Mouse (Mus musculus): ENCODE measurements around the gene Olfr1094.

The Olfr1094 gene

GRCm38 (mm10) chr2:86824363-86824762, at the start of gene Olfr1094:
TSS of gene Olfr1094 (plus strand) at chr2:86824663.
- DNase-seq (ENCODE audit: low read depth), result no peak

GRCm38 (mm10) chr2:86782179-86782578, 42.3 kb upstream of the Olfr1094 start, which contains the start of gene Olfr1093:
TSS of gene Olfr1093 (plus strand) at chr2:86782479.
- DNase-seq (ENCODE audit: low read depth), result no peak

- DNase-seq (ENCODE audit: low read depth), result no peak
Observed at GRCm38 (mm10) chr2:86809918-86810317, 14.5 kb upstream of the Olfr1094 start, which contains the start of gene Olfr141. TSS of gene Olfr141 (minus strand) at chr2:86810018.

- no peak for DNase-seq (ENCODE audit: low read depth)
Observed at GRCm38 (mm10) chr2:86851596-86851995, 27.1 kb downstream of the Olfr1094 start, which contains the start of gene Olfr1095. TSS of gene Olfr1095 (minus strand) at chr2:86851696.

GRCm38 (mm10) chr2:86874702-86875101, 50.2 kb downstream of the Olfr1094 start, which contains the start of gene Gm13723:
TSS of gene Gm13723 (minus strand) at chr2:86874802.
- DNase-seq (ENCODE audit: low read depth), result no peak
